Mouse (Mus musculus) cerebellum, adult 2 months (tissue): ENCODE data around the gene Aspdh. TPM values are rescaled to one million over a fixed set of nuclear protein-coding genes. Genes with fewer than 3 reads are reported as not detected.

Experiments
- DNase-seq, 2 experiments: peaks; one replicate each; pipeline ENCODE4 v3.0.0; 2021
- H3K27ac ChIP-seq: fragments of 200-500 bp; 2 replicates; pipeline ENCODE4 v1.5.1; 2012; ENCODE audit warnings: low read length, control low read depth, inconsistent platforms; ENCODE audit not compliant: insufficient read depth
- H3K27me3 ChIP-seq: fragments of 200-500 bp; 2 replicates; pipeline ENCODE4 v1.6.1; 2012; ENCODE audit warnings: inconsistent platforms, mild to moderate bottlenecking, low read length, moderate library complexity; ENCODE audit not compliant: control insufficient read depth, insufficient read depth
- H3K4me1 ChIP-seq: fragments of 200-500 bp; 2 replicates; pipeline ENCODE4 v1.6.1; 2011; ENCODE audit warnings: low read length; ENCODE audit not compliant: control insufficient read depth, insufficient read depth
- H3K4me3 ChIP-seq: fragments of 200-500 bp; replicated peaks from 2 replicates; pipeline ENCODE3; 2011; ENCODE audit warnings: mild to moderate bottlenecking, low read depth, low read length, control low read depth; ENCODE audit not compliant: insufficient read depth
- CTCF ChIP-seq: fragments of 200-500 bp; IDR thresholded peaks from 2 replicates; pipeline ENCODE4 v1.5.1; 2011; ENCODE audit warnings: low read depth, mild to moderate bottlenecking, control low read depth, low read length, moderate library complexity, borderline replicate concordance; ENCODE audit not compliant: insufficient read depth
- POLR2A ChIP-seq: fragments of 200-500 bp; IDR thresholded peaks from 2 replicates; pipeline ENCODE4 v1.6.1; 2011; ENCODE audit warnings: low read length, control low read depth, borderline replicate concordance; ENCODE audit not compliant: insufficient read depth
- WGBS: fragments of 180-500 bp; shearing (Covaris S2); methylation state at CpG from one replicate; pipeline ENCODE4 v1.1.7; 2018; 5-methylcytosine and 5-hydroxymethylcytosine counted together
- polyA plus RNA-seq: library from polyadenylated mRNA; depleted of rRNA; stranded (reverse); fragments of >200 nt; gene quantifications from 2 replicates; pipeline ENCODE4 v1.2.3, GENCODE M21; 2012

Gene Aspdh
- polyA plus RNA-seq, 1 experiment = 10.2 TPM

DNA sequence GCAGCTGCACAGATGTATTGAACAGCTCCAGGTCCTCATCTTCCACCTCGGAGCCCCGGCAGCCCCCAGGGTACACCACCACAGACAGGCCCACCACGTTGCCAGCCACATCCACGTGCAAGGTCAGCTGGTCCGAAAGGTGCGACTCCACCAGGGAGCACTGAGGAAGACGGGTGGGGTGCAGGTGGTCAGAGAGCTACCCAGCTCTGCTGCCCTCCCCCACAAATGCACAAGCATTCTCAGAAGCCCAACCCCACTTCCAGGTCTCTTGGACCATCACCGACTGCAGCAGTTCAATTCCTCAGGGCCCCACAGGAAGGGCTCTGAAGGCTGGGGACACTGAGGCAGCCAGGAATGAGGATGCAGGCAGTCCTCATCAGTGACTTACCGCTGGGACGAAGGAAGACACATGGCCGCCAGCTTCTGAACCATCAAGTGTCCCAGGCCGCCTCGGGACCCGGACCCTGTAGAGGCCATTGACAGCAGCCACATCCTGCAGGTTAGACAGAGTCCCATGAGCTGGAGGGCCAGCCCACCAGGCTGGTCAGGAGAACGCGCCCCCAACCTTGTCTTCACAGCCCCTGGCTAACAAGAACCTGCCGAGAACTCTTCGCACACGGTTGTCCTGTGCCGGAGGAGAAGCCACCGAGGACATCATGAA, 27.1 kb downstream of the Aspdh start:
- TF ChIP-seq CTCF (no peak), POLR2A (no peak)
- no peak overlapping the region for H3K27ac ChIP-seq
- H3K4me1 ChIP-seq = peaks cover 13% of the 10 kb centered on the region
- 94% methylated on average over 21 of the region's 21 CpGs for WGBS
- peak in 1 of 2 experiments; percentile 10 for DNase-seq
- H3K27me3 ChIP-seq = no peaks in the 10 kb centered on the region
- H3K4me3 ChIP-seq = no peak overlapping the region

DNA sequence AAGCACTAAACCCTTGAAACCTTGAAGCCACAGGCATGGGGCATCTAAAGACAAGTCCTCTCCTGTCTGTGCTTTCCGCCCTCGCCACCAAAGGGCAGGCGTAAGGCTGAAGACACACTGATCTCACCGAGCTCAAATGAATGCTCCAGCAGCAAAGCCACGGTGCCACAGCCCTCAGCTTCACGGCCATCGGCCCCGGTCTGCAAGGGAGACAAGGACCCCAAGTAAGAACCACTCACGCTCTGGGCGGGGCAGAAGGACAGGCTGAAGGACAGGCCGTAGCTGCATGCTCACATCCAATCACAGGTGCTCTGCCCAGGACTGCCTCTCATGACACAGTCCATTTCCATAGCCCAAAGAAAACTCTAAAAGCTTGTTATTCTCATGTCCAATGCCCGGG, 29.5 kb downstream of the Aspdh start:
- 90% methylated on average over 12 of the region's 12 CpGs for WGBS

DNA sequence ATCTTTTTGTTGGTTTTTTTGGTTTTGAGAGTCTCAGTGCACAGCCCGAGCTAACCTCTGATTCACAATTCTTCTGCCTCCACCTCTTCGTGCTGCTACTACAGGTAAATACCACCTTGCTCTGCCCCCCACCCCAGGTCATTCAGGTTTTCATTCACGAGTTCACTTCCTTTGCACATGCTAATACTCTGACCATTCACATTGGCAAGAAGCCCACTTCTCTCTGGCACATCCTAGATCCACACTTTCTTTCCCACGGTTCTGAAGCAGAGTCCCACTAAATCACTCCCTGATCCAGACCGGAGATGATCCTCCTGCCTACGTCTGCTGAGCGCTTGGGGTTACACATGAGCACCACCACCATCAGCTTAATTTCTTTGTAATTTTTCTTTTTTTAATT, 29.9 kb downstream of the Aspdh start:
- no peak overlapping the region for H3K27ac ChIP-seq
- TF ChIP-seq POLR2A (no peak), CTCF (no peak)
- peak overlapping the region; percentile 96 for H3K4me3 ChIP-seq
- peaks cover 13% of the 10 kb centered on the region for H3K4me1 ChIP-seq
- 57% methylated on average over 7 of the region's 7 CpGs for WGBS
- H3K27me3 ChIP-seq = no peaks in the 10 kb centered on the region
- peak in 1 of 2 experiments; percentile 19 for DNase-seq

More for the DNA sequence above, 29.5 kb downstream of the Aspdh start:
- peaks cover 13% of the 10 kb centered on the region for H3K4me1 ChIP-seq
- H3K4me3 ChIP-seq = no peak overlapping the region
- TF ChIP-seq CTCF (no peak), POLR2A (no peak)
- H3K27ac ChIP-seq = no peak overlapping the region
- DNase-seq = peak in 1 of 2 experiments; percentile 20
- H3K27me3 ChIP-seq = no peaks in the 10 kb centered on the region

DNA sequence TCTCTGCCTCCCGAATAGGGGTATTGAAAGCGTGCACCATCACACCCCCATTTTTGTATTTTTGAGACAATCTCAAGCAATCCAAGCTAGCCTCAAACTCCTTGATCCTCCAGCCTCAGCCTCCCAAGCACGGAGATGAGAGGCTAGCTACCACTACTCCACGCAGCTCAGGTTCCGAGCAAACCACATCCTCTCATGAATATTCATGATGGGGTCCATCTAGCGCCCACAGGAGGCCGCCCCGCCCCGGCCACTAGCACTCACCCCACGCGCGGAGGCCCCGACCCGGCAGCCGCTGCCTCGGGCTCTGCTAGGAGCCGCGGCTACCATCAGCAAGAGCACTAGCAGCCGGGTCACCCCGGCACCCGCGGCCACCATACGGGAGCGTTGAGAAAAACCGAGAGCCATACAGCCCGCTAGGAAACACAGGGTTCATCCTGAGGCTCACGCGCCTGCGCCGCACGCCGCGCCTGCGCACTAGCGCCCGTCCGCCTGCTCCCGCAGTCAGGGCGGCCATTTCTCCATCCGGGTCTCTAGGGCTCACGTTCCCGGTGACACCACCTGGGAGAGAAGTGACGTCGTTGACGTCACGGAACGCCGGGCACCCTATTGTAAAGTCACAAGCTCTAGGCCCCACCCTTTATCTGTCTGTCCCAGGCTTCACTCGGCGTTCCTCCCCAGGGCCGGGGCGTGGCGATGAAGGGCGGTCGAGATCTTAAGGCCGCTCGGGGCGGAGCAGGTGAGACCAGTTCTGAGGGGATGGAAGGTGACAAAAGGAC, 31.0 kb downstream of the Aspdh start, which contains the start of the genes Emc10 and Fam71e1:
Emc10 (minus strand) TSS at position 538 of the 779 bp plus-strand sequence.
Fam71e1 (plus strand) TSS at position 590 of the 779 bp plus-strand sequence.
- H3K4me1 ChIP-seq = peaks cover 13% of the 10 kb centered on the region
- DNase-seq = peak; percentile 99
- no peak for TF ChIP-seq CTCF
- TF ChIP-seq POLR2A = peak; percentile 80
- H3K4me3 ChIP-seq = peak within 1 kb of the TSS; percentile 96
- H3K27me3 ChIP-seq = no peaks in the 10 kb centered on the region
- WGBS = 1% methylated on average over 58 of the region's 58 CpGs
- H3K27ac ChIP-seq = peak within 1 kb of the TSS; percentile 82

DNA sequence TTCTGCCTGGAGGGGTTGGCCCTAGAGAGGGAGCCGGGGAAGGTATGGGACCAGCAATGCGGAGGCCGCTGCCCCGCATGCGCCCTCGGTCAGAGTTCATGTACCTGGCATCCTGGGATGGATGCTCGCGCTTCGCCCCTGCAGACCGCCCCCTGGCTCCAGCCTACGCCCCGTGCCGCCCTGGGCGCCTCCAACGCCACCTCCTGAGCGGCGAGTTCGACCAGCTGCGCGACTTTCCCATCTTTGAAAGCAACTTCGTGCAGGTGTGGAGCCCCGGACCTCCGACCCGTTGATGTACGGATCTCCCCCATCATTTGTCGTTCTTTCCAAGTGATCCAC, 31.5 kb downstream of the Aspdh start:
- peak overlapping the region; percentile 82 for H3K27ac ChIP-seq
- H3K27me3 ChIP-seq = no peaks in the 10 kb centered on the region
- TF ChIP-seq CTCF = no peak
- no peak for TF ChIP-seq POLR2A
- WGBS = under 1% methylated on average over 26 of the region's 26 CpGs
- DNase-seq = no peak
- H3K4me1 ChIP-seq = peaks cover 13% of the 10 kb centered on the region
- H3K4me3 ChIP-seq = peak overlapping the region; percentile 73

DNA sequence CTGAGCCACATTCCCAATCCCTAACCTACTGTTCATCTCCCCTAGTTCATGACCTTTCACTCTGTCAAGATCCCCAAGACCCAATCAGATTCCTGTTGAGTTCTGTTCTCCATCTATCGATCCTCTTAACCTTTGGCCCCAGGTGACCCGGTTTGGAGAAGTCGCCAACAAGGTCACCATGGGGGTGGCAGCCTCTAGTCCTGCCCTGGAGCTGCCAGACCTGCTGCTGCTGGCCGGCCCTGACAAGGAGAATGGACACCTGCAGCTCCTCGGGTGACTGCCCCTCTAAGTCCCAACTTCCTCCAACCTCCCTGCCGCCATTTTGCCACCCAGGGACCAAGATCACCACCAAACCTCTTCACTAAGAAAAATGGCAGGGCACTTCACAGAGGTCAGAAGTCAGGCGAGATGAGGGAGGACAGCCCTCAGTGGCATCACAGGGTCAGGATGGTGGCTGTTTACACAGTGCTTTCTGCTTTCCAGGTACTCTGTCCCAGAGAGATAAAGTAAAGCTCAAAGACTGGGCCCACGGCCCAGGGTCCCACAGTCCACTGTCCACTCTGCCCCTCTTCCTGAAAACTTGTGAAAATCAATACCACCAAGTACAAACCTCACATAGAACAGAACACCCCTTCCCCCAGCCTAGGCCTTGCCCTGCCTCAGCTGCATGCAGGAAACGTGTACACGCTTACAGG, 32.3 kb downstream of the Aspdh start:
- peaks cover 13% of the 10 kb centered on the region for H3K4me1 ChIP-seq
- peak in 1 of 2 experiments; percentile 33 for DNase-seq
- H3K27me3 ChIP-seq = no peaks in the 10 kb centered on the region
- WGBS = 88% methylated on average over 10 of the region's 10 CpGs
- TF ChIP-seq POLR2A (no peak), CTCF (no peak)
- H3K27ac ChIP-seq = no peak overlapping the region
- no peak overlapping the region for H3K4me3 ChIP-seq

DNA sequence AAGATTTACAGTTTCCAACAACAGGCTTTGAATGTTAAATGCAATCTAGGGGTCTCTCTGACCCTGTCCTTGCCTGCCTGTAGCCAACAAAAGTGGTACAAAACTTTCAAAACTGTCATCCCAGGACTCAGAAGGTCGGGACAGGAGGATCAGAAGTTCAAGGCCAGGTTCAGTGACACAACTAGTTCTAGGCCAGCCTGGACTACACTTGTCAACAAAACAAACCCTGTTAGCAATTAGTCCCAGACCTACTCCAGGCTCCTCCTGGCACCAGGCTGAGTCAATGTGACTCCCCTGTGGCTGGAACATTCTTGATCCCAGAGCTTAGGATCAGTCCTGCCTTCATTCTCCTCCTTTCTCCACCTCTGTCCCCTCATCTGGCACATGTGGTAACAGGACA, 33.7 kb downstream of the Aspdh start:
- Histone ChIP-seq H3K4me1 (peaks cover 10% of the 10 kb centered on the region), H3K27me3 (no peaks in the 10 kb centered on the region), H3K27ac (no peak overlapping the region), H3K4me3 (no peak overlapping the region)
- no peak for TF ChIP-seq POLR2A
- TF ChIP-seq CTCF = no peak
- 48% methylated on average over 1 of the region's 1 CpGs for WGBS
- DNase-seq = no peak

DNA sequence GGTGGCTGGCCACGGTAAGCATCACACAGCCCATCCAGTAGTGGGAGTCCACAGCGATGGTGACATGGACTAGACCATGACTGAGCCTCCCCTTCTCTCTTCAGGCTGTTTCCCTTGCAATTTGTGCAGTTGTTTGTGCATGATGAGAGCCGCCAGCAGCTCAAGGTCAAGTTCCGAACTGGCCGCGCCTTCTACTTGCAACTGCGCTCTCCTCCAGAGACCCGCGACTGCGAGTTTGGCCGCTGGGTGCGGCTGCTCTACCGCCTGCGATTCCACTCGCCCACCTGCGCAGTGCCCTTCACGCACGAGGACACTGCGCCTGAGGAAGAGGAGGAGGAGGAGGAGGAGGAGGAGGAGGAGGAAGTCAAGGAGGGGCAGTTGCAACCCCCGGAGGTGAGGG, 34.9 kb downstream of the Aspdh start:
- WGBS = 67% methylated on average over 20 of the region's 20 CpGs
- Histone ChIP-seq H3K27ac (no peak overlapping the region), H3K4me3 (no peak overlapping the region), H3K27me3 (no peaks in the 10 kb centered on the region), H3K4me1 (peaks cover 5% of the 10 kb centered on the region; the same call in 1 of the 2 replicates)
- peak in 1 of 2 experiments; percentile 13 for DNase-seq
- TF ChIP-seq CTCF (no peak), POLR2A (no peak)
